Mouse (Mus musculus): ENCODE measurements around the gene Gm20388.

DNA sequence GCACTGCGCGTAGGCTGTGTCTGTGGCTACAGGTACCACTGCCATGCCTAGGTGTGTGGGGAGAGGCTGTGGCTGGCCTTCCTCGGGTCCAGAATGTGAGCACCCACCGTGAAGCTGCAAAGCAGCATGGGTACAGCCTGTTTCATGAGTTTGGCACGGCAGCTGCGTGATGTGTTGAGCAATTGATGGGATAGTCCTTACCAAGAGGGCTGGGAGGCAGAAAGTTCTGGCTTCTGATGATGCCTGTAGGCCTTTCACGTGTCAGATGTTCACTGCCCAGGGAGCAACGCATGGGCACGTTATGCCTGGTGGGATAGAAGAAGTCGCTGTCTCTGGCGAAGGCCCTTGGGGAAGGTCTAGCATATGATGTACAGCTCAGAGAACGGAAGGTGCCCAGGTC, 4354.0 kb downstream of the Gm20388 start:
- TF ChIP-seq CTCF (IDR thresholded peaks at IDR 0.05; ENCODE audit: extremely low read depth, insufficient read depth, low read length) (no peak), POLR2A (IDR thresholded peaks at IDR 0.05; ENCODE audit: extremely low read depth, insufficient read depth, low read length) (no peak)

All from cortical plate, adult 2 months (tissue).